Mouse (Mus musculus): ENCODE measurements around the gene Vmn1r217.
"Not testable (repeated sequence)": the region's sequence is repeated elsewhere in the genome, so short reads cannot be mapped to it uniquely, and the experiment has no call there.

The Vmn1r217 gene

GRCm38 (mm10) chr13:23118126-23118525 lies at the start of gene Vmn1r217:
Gene Vmn1r217, minus strand, starts transcription at chr13:23118226.
- not testable (repeated sequence) for DNase-seq

- DNase-seq = not testable (repeated sequence)
Measured at GRCm38 (mm10) chr13:23166471-23166870, 48.4 kb upstream of the Vmn1r217 start.

- no peak for DNase-seq
Measured at GRCm38 (mm10) chr13:23159012-23159411, 41.0 kb upstream of the Vmn1r217 start, which contains the start of gene Vmn1r219. Gene Vmn1r219, plus strand, starts transcription at chr13:23159312.

GRCm38 (mm10) chr13:23157848-23158247 lies 39.8 kb upstream of the Vmn1r217 start:
- no peak for DNase-seq

GRCm38 (mm10) chr13:23138880-23139279 lies 20.9 kb upstream of the Vmn1r217 start:
- no peak for DNase-seq

GRCm38 (mm10) chr13:23133501-23133900 lies 15.5 kb upstream of the Vmn1r217 start:
- no peak for DNase-seq

- DNase-seq = no peak
Measured at GRCm38 (mm10) chr13:23133099-23133498, 15.1 kb upstream of the Vmn1r217 start, which contains the start of gene Vmn1r218. Gene Vmn1r218, plus strand, starts transcription at chr13:23133155.

GRCm38 (mm10) chr13:23120611-23121010 lies 2.6 kb upstream of the Vmn1r217 start:
- no peak for DNase-seq

GRCm38 (mm10) chr13:23094386-23094785 lies 23.6 kb downstream of the Vmn1r217 start:
- no peak for DNase-seq

GRCm38 (mm10) chr13:23069312-23069711 lies 48.7 kb downstream of the Vmn1r217 start:
- DNase-seq = no peak

GRCm38 (mm10) chr13:23067725-23068124 lies 50.3 kb downstream of the Vmn1r217 start, which contains the start of gene Vmn1r215:
Gene Vmn1r215, plus strand, starts transcription at chr13:23068025.
- DNase-seq = no peak

- no peak for DNase-seq
Measured at GRCm38 (mm10) chr13:23057778-23058177, 60.2 kb downstream of the Vmn1r217 start.

All from cerebellum, adult 18-20 months (tissue).